ENCODE assay signal across 8 mouse cellular contexts in genomic region chr12:52637506-52638249, GRCm38 (mm10).
DNase-seq lines count a peak whose midpoint lies in the region; ATAC-seq lines count a peak whose summit lies in the region.

No protein-coding gene starts in this region.

- WGBS in heart, embryonic 12.5 days: 51% methylated on average over 14 of the region's 14 CpGs
- 57% methylated on average over 14 of the region's 14 CpGs for WGBS in liver, embryonic 11.5 days

- H3K4me1 ChIP-seq in heart, embryonic 12.5 days (replicated peaks): peaks cover 9% of the 10 kb centered on the region; the same call in 1 of the 2 replicates
- peaks cover 7% of the 10 kb centered on the region; the same call in 1 of the 2 replicates for H3K4me1 ChIP-seq in liver, embryonic 11.5 days (replicated peaks; ENCODE audit: control insufficient read depth, insufficient read depth, low read length)

- no peaks in the 10 kb centered on the region for H3K36me3 ChIP-seq in heart, embryonic 12.5 days
- no peaks in the 10 kb centered on the region for H3K36me3 ChIP-seq in liver, embryonic 11.5 days (ENCODE audit: control insufficient read depth, insufficient read depth, low read length)

- no peak for ATAC-seq in heart, embryonic 12.5 days (ENCODE audit: insufficient number of reproducible peaks, low FRiP score)
- ATAC-seq in liver, embryonic 11.5 days (replicated peaks; ENCODE audit: low FRiP score): 0 out of 2 replicates have a peak, but pooled peaks have one; percentile 18
- ATAC-seq in monocyte, adult 5-6 weeks (replicated peaks; ENCODE audit: insufficient number of reproducible peaks, low FRiP score, low TSS enrichment, poor library complexity, severe bottlenecking): no peak

- H3K4me2 ChIP-seq in heart, embryonic 12.5 days: peak overlapping the region; percentile 42
- no peak overlapping the region for H3K4me2 ChIP-seq in liver, embryonic 11.5 days

- no peak overlapping the region for H3K27ac ChIP-seq in heart, embryonic 12.5 days (ENCODE audit: poor library complexity, severe bottlenecking)
- H3K27ac ChIP-seq in liver, embryonic 11.5 days (ENCODE audit: low read depth, low read length): no peak overlapping the region

- H3K4me3 ChIP-seq in heart, embryonic 12.5 days: no peak overlapping the region
- H3K4me3 ChIP-seq in liver, embryonic 11.5 days (ENCODE audit: low read depth, low read length): no peak overlapping the region

- no peaks in the 10 kb centered on the region for H3K27me3 ChIP-seq in heart, embryonic 12.5 days (replicated peaks)
- H3K27me3 ChIP-seq in liver, embryonic 11.5 days (replicated peaks; ENCODE audit: control insufficient read depth, insufficient read depth, low read length): no peaks in the 10 kb centered on the region

- no peaks in the 10 kb centered on the region for H3K9me3 ChIP-seq in heart, embryonic 12.5 days (replicated peaks)
- H3K9me3 ChIP-seq in liver, embryonic 11.5 days (ENCODE audit: control insufficient read depth, low read length): no peaks in the 10 kb centered on the region

- peak; percentile 64 for DNase-seq in MEL-GATA-1-ER (ENCODE audit: extremely low read depth, low read depth)
- peak; percentile 84 for DNase-seq in brain, adult 2 months (ENCODE audit: low read depth, low spot score)
- peak; percentile 63 for DNase-seq in fibroblast of lung, adult 2 months (ENCODE audit: low read depth)
- DNase-seq in kidney, postnatal 10 days: peak; percentile 73
- no peak for DNase-seq in liver, embryonic 11.5 days (ENCODE audit: low spot score)
- DNase-seq in ovary, postnatal 36 days (ENCODE audit: low spot score): peak; percentile 42

- no peak overlapping the region for H3K9ac ChIP-seq in heart, embryonic 12.5 days
- H3K9ac ChIP-seq in liver, embryonic 11.5 days (ENCODE audit: low read depth, low read length): no peak overlapping the region
